Mouse (Mus musculus) frontal cortex, adult 2 months (tissue): ENCODE measurements around the gene Smpd1. TPM values are rescaled to one million over a fixed set of nuclear protein-coding genes. Genes with fewer than 3 reads are reported as not detected.

Source experiments
- polyA plus RNA-seq: library from polyadenylated mRNA; depleted of rRNA; stranded (reverse); fragments of >200 nt; gene quantifications from 2 replicates; pipeline ENCODE4 v1.2.3, GENCODE M21; 2012; rRNA removed

Gene Smpd1
- polyA plus RNA-seq, 1 experiment, result 84.3 TPM

Other genes with a start within 250 kb of the Smpd1 start
- gene Olfr689, start 243.2 kb upstream of the Smpd1 start, polyA plus RNA-seq, result not detected in 2 replicates
- gene Olfr690, start 220.3 kb upstream of the Smpd1 start, polyA plus RNA-seq, result 0.30 and 1.3 TPM in 2 replicates
- 0.44 and 1.2 TPM in 2 replicates for gene Olfr691, start 212.1 kb upstream of the Smpd1 start, polyA plus RNA-seq
- not detected in 2 replicates for gene Olfr692, start 186.1 kb upstream of the Smpd1 start, polyA plus RNA-seq
- 0.08 TPM in 1 of 2 replicates, not detected in the other for gene Gm5901, start 179.3 kb upstream of the Smpd1 start, polyA plus RNA-seq
- gene Fam160a2, start 154.3 kb upstream of the Smpd1 start, polyA plus RNA-seq, result 41.3 and 45.9 TPM in 2 replicates
- gene Cnga4, start 149.8 kb upstream of the Smpd1 start, polyA plus RNA-seq, result 1.5 and 1.8 TPM in 2 replicates
- 72.2 and 80.3 TPM in 2 replicates for gene Cckbr, start 128.6 kb upstream of the Smpd1 start, polyA plus RNA-seq
- gene Cavin3, start 72.1 kb upstream of the Smpd1 start, polyA plus RNA-seq, result 30.1 and 30.8 TPM in 2 replicates
- gene Apbb1, start 27.3 kb downstream of the Smpd1 start, polyA plus RNA-seq, result 480 and 492 TPM in 2 replicates
- gene Hpx, start 45.8 kb downstream of the Smpd1 start, polyA plus RNA-seq, result 0.40 and 0.90 TPM in 2 replicates
- 137 and 154 TPM in 2 replicates for gene Trim3, start 79.2 kb downstream of the Smpd1 start, polyA plus RNA-seq
- 108 and 129 TPM in 2 replicates for gene Timm10b, start 85.7 kb downstream of the Smpd1 start, polyA plus RNA-seq
- gene Arfip2, start 86.1 kb downstream of the Smpd1 start, polyA plus RNA-seq, result 107 and 127 TPM in 2 replicates
- 50.7 and 53.2 TPM in 2 replicates for gene Gm45799, start 86.2 kb downstream of the Smpd1 start, polyA plus RNA-seq
- gene Dnhd1, start 96.5 kb downstream of the Smpd1 start, polyA plus RNA-seq, result 6.9 and 11.5 TPM in 2 replicates
- gene Ilk, start 182.2 kb downstream of the Smpd1 start, polyA plus RNA-seq, result 145 and 158 TPM in 2 replicates
- gene Rrp8, start 183.0 kb downstream of the Smpd1 start, polyA plus RNA-seq, result 9.5 and 10.0 TPM in 2 replicates
- gene Taf10, start 190.0 kb downstream of the Smpd1 start, polyA plus RNA-seq, result 175 and 184 TPM in 2 replicates
- 97.5 and 98.8 TPM in 2 replicates for gene Tpp1, start 197.9 kb downstream of the Smpd1 start, polyA plus RNA-seq
- 10.5 and 10.6 TPM in 2 replicates for gene Dchs1, start 233.3 kb downstream of the Smpd1 start, polyA plus RNA-seq